Mouse (Mus musculus) lung, postnatal 0 days (tissue): ENCODE results near the gene Dusp22.

Experiments used
- CTCF ChIP-seq: IDR thresholded peaks from 2 replicates; pipeline ENCODE4 v1.5.1; 2016; ENCODE audit warnings: antibody characterized with exemption, mild to moderate bottlenecking
- EP300 ChIP-seq: IDR thresholded peaks from 2 replicates; pipeline ENCODE4 v1.6.1; 2016; ENCODE audit warnings: antibody characterized with exemption, mild to moderate bottlenecking, control low read depth

- TF ChIP-seq CTCF (no peak), EP300 (no peak)
Observed at GRCm38 (mm10) chr13:30758789-30759381, 99.1 kb downstream of the Dusp22 start.
